Mouse (Mus musculus) left cerebral cortex, postnatal 4 days (tissue): ENCODE measurements at regions not wholly inside any gene's neighbourhood (a gene's known extent, or its start where the extent isn't known, plus 50 kb on each side); places are given as distances from the start of the nearest gene placed in this dataset.

Experiments
- DNase-seq: peaks from one replicate; pipeline ENCODE4 v3.0.0-alpha.2; 2022
- intact Hi-C: fragments of 180-260 bp; cut with DNase I; formaldehyde crosslinking; loops from one replicate; pipeline ENCODE4 v1.15.1; 2025

- peak; percentile 82 for DNase-seq
- intact Hi-C loops = no loop called here
Measured at GRCm38 (mm10) chr6:50986270-50986924, 332.2 kb upstream of the Npvf start.

GRCm38 (mm10) chr6:50988561-50988960 lies 334.3 kb upstream of the Npvf start:
- intact Hi-C loops = no loop called here

GRCm38 (mm10) chr6:50991528-50992125 lies 337.4 kb upstream of the Npvf start:
- no peak for DNase-seq
- intact Hi-C loops = no loop called here

More at GRCm38 (mm10) chr6:50988561-50988960, 334.3 kb upstream of the Npvf start:
- no peak for DNase-seq

- intact Hi-C loops = no loop called here
Measured at GRCm38 (mm10) chr6:50993952-50994351, 339.7 kb upstream of the Npvf start.

GRCm38 (mm10) chr6:51002713-51003112 lies 348.5 kb upstream of the Npvf start:
- DNase-seq = no peak
- intact Hi-C loops = no loop called here

More at GRCm38 (mm10) chr6:50993952-50994351, 339.7 kb upstream of the Npvf start:
- no peak for DNase-seq

GRCm38 (mm10) chr6:51006074-51006591 lies 351.9 kb upstream of the Npvf start:
- intact Hi-C loops = no loop called here
- no peak for DNase-seq

- intact Hi-C loops = no loop called here
- no peak for DNase-seq
Measured at GRCm38 (mm10) chr6:51009526-51010340, 355.5 kb upstream of the Npvf start.

GRCm38 (mm10) chr6:51010536-51010935 lies 356.3 kb upstream of the Npvf start:
- intact Hi-C loops = no loop called here
- DNase-seq = no peak

GRCm38 (mm10) chr6:51012086-51012830 lies 358.0 kb upstream of the Npvf start:
- peak; percentile 62 for DNase-seq
- intact Hi-C loops = no loop called here

- peak; percentile 64 for DNase-seq
- intact Hi-C loops = no loop called here
Measured at GRCm38 (mm10) chr6:51015735-51016134, 361.5 kb upstream of the Npvf start.

GRCm38 (mm10) chr6:51016441-51017070 lies 362.3 kb upstream of the Npvf start:
- intact Hi-C loops = no loop called here
- DNase-seq = peak; percentile 83

GRCm38 (mm10) chr6:51017260-51017999 lies 363.2 kb upstream of the Npvf start:
- DNase-seq = peak; percentile 65
- intact Hi-C loops = no loop called here

GRCm38 (mm10) chr6:51021206-51021605 lies 367.0 kb upstream of the Npvf start:
- no peak for DNase-seq
- intact Hi-C loops = no loop called here

- intact Hi-C loops = no loop called here
- DNase-seq = peak; percentile 47
Measured at GRCm38 (mm10) chr6:51023361-51023760, 369.1 kb upstream of the Npvf start.

GRCm38 (mm10) chr6:51024756-51025155 lies 370.5 kb upstream of the Npvf start:
- intact Hi-C loops = no loop called here
- DNase-seq = no peak

- no peak for DNase-seq
- intact Hi-C loops = no loop called here
Measured at GRCm38 (mm10) chr6:51025411-51025810, 371.2 kb upstream of the Npvf start.

GRCm38 (mm10) chr6:51027296-51027695 lies 373.1 kb upstream of the Npvf start:
- no peak for DNase-seq
- intact Hi-C loops = no loop called here

- intact Hi-C loops = no loop called here
- no peak for DNase-seq
Measured at GRCm38 (mm10) chr6:51029516-51029915, 375.3 kb upstream of the Npvf start.

- DNase-seq = no peak
- intact Hi-C loops = no loop called here
Measured at GRCm38 (mm10) chr6:51029953-51030352, 375.7 kb upstream of the Npvf start.

GRCm38 (mm10) chr6:51033835-51034234 lies 379.6 kb upstream of the Npvf start:
- intact Hi-C loops = no loop called here
- DNase-seq = no peak
